Mouse (Mus musculus) olfactory bulb, adult 2 months (tissue): ENCODE results near the gene Lgr4. TPM values are rescaled to one million over a fixed set of nuclear protein-coding genes. Genes with fewer than 3 reads are reported as not detected.

ENCODE experiments used
- H3K27ac ChIP-seq: fragments of 200-500 bp; 2 replicates; pipeline ENCODE4 v1.5.1; 2012; ENCODE audit warnings: low read depth, low read length; ENCODE audit not compliant: insufficient read depth
- H3K4me1 ChIP-seq: fragments of 200-500 bp; 2 replicates; pipeline ENCODE4 v1.6.1; 2012; ENCODE audit warnings: low read length; ENCODE audit not compliant: control insufficient read depth, insufficient read depth
- H3K4me3 ChIP-seq: fragments of 200-500 bp; 2 replicates; pipeline ENCODE4 v1.5.1; 2012; ENCODE audit warnings: mild to moderate bottlenecking, low read depth, low read length, moderate library complexity; ENCODE audit not compliant: insufficient read depth
- CTCF ChIP-seq: fragments of 200-500 bp; IDR thresholded peaks from 2 replicates; pipeline ENCODE4 v1.5.1; 2012; ENCODE audit warnings: low read depth, mild to moderate bottlenecking, low read length, moderate library complexity; ENCODE audit not compliant: insufficient read depth
- POLR2A ChIP-seq: fragments of 200-500 bp; IDR thresholded peaks from 2 replicates; pipeline ENCODE4 v1.6.1; 2012; ENCODE audit warnings: mild to moderate bottlenecking, low read depth, low read length, moderate library complexity; ENCODE audit not compliant: insufficient read depth
- WGBS: fragments of 180-500 bp; shearing (Covaris S2); methylation state at CpG from one replicate; pipeline ENCODE4 v1.1.7; 2018; 5-methylcytosine and 5-hydroxymethylcytosine counted together
- polyA plus RNA-seq: library from polyadenylated mRNA; stranded (reverse); fragments of >200 nt; gene quantifications from 2 replicates; pipeline ENCODE4 v1.2.4, GENCODE M21; 2012; ENCODE audit warnings: low replicate concordance; ENCODE audit not compliant: missing spikeins, insufficient read depth, insufficient read length

Gene Lgr4
- polyA plus RNA-seq, 1 experiment, result not detected

GRCm38 (mm10) chr2:109977322-109977721, 59.9 kb downstream of the Lgr4 start:
- 91% methylated on average over 6 of the region's 6 CpGs for WGBS
- 0 out of 2 replicates have a peak, but pooled peaks cover 2% of the 10 kb centered on the region for H3K4me1 ChIP-seq
- no peak overlapping the region for H3K4me3 ChIP-seq
- TF ChIP-seq POLR2A (no peak), CTCF (no peak)
- H3K27ac ChIP-seq, result no peak overlapping the region

GRCm38 (mm10) chr2:109979209-109979608, 61.8 kb downstream of the Lgr4 start:
- Histone ChIP-seq H3K4me1 (0 out of 2 replicates have a peak, but pooled peaks cover 2% of the 10 kb centered on the region), H3K4me3 (no peak overlapping the region), H3K27ac (no peak overlapping the region)
- TF ChIP-seq CTCF (no peak), POLR2A (no peak)

GRCm38 (mm10) chr2:109983435-109983834, 66.0 kb downstream of the Lgr4 start:
- Histone ChIP-seq H3K4me1 (peaks cover 11% of the 10 kb centered on the region), H3K4me3 (no peak overlapping the region), H3K27ac (no peak overlapping the region)
- TF ChIP-seq POLR2A (no peak), CTCF (no peak)
- 95% methylated on average over 6 of the region's 6 CpGs for WGBS

GRCm38 (mm10) chr2:109984930-109985329, 67.5 kb downstream of the Lgr4 start:
- 73% methylated on average over 1 of the region's 1 CpGs for WGBS
- peak overlapping the region; percentile 22; the same call in 1 of the 2 replicates for H3K27ac ChIP-seq
- peaks cover 13% of the 10 kb centered on the region for H3K4me1 ChIP-seq
- H3K4me3 ChIP-seq, result no peak overlapping the region
- TF ChIP-seq CTCF (no peak), POLR2A (no peak)

- Histone ChIP-seq H3K4me3 (no peak overlapping the region), H3K4me1 (peaks cover 13% of the 10 kb centered on the region), H3K27ac (0 out of 2 replicates have a peak overlapping the region, but pooled peaks have one; percentile 16)
- 32% methylated on average over 9 of the region's 9 CpGs for WGBS
- TF ChIP-seq POLR2A (no peak), CTCF (no peak)
Measured at GRCm38 (mm10) chr2:109985560-109985959, 68.1 kb downstream of the Lgr4 start.

- no peak overlapping the region for H3K27ac ChIP-seq
- no peak overlapping the region for H3K4me3 ChIP-seq
- WGBS, result 70% methylated on average over 11 of the region's 11 CpGs
- peaks cover 13% of the 10 kb centered on the region for H3K4me1 ChIP-seq
- TF ChIP-seq POLR2A (no peak), CTCF (no peak)
Measured at GRCm38 (mm10) chr2:109986036-109986785, 68.8 kb downstream of the Lgr4 start.

- H3K27ac ChIP-seq, result no peak overlapping the region
- TF ChIP-seq POLR2A (no peak), CTCF (no peak)
- H3K4me3 ChIP-seq, result no peak overlapping the region
- 89% methylated on average over 5 of the region's 5 CpGs for WGBS
- H3K4me1 ChIP-seq, result peaks cover 13% of the 10 kb centered on the region
Measured at GRCm38 (mm10) chr2:109987946-109988345, 70.5 kb downstream of the Lgr4 start.

- 45% methylated on average over 3 of the region's 3 CpGs for WGBS
- Histone ChIP-seq H3K4me3 (no peak overlapping the region), H3K4me1 (peaks cover 13% of the 10 kb centered on the region), H3K27ac (no peak overlapping the region)
- TF ChIP-seq POLR2A (no peak), CTCF (no peak)
Measured at GRCm38 (mm10) chr2:109989196-109989595, 71.7 kb downstream of the Lgr4 start.

GRCm38 (mm10) chr2:109989679-109990473, 72.4 kb downstream of the Lgr4 start:
- WGBS, result 70% methylated on average over 8 of the region's 8 CpGs
- no peak overlapping the region for H3K4me3 ChIP-seq
- TF ChIP-seq CTCF (no peak), POLR2A (no peak)
- no peak overlapping the region for H3K27ac ChIP-seq
- peaks cover 13% of the 10 kb centered on the region for H3K4me1 ChIP-seq
